Mouse (Mus musculus): ENCODE results near the gene Tsen34.
A peak's percentile ranks its signal among the peaks of the same experiment; 100 is the strongest.

Tsen34 gene

GRCm38 (mm10) chr7:3692382-3692986 lies at the start of gene Tsen34:
Gene Tsen34 (plus strand): TSS chr7:3692863.
- no peak for DNase-seq (ENCODE audit: low read depth, low spot score)

- no peak for DNase-seq (ENCODE audit: low read depth, low spot score)
These were observed 49.3 kb upstream of the Tsen34 start for GRCm38 (mm10) chr7:3643412-3643811.

GRCm38 (mm10) chr7:3643843-3644242 lies 48.8 kb upstream of the Tsen34 start:
- DNase-seq (ENCODE audit: low read depth, low spot score), result no peak

GRCm38 (mm10) chr7:3644348-3644671 lies 48.4 kb upstream of the Tsen34 start:
- DNase-seq (ENCODE audit: low read depth, low spot score), result no peak

- peak; percentile 100 for DNase-seq (ENCODE audit: low read depth, low spot score)
These were observed 47.8 kb upstream of the Tsen34 start, which contains the start of gene Cnot3 for GRCm38 (mm10) chr7:3644672-3645487. Gene Cnot3 (plus strand): TSS chr7:3645268.

- DNase-seq (ENCODE audit: low read depth, low spot score), result no peak
These were observed 47.1 kb upstream of the Tsen34 start for GRCm38 (mm10) chr7:3645488-3646025.

GRCm38 (mm10) chr7:3646188-3646587 lies 46.5 kb upstream of the Tsen34 start:
- DNase-seq (ENCODE audit: low read depth, low spot score), result no peak

- no peak for DNase-seq (ENCODE audit: low read depth, low spot score)
These were observed 46.0 kb upstream of the Tsen34 start for GRCm38 (mm10) chr7:3646641-3647040.

- no peak for DNase-seq (ENCODE audit: low read depth, low spot score)
These were observed 35.7 kb upstream of the Tsen34 start for GRCm38 (mm10) chr7:3656966-3657365.

- no peak for DNase-seq (ENCODE audit: low read depth, low spot score)
These were observed 34.1 kb upstream of the Tsen34 start for GRCm38 (mm10) chr7:3658578-3658977.

GRCm38 (mm10) chr7:3664524-3665214 lies 28.0 kb upstream of the Tsen34 start:
- no peak for DNase-seq (ENCODE audit: low read depth, low spot score)

- peak; percentile 99 for DNase-seq (ENCODE audit: low read depth, low spot score)
These were observed 27.2 kb upstream of the Tsen34 start, which contains the start of gene Leng1 for GRCm38 (mm10) chr7:3665215-3666114. Gene Leng1 (minus strand): TSS chr7:3665840.

- DNase-seq (ENCODE audit: low read depth, low spot score), result peak; percentile 87
These were observed 25.7 kb upstream of the Tsen34 start for GRCm38 (mm10) chr7:3666921-3667391.

- DNase-seq (ENCODE audit: low read depth, low spot score), result peak; percentile 88
These were observed 18.0 kb upstream of the Tsen34 start for GRCm38 (mm10) chr7:3674507-3675227.

GRCm38 (mm10) chr7:3675228-3675548 lies 17.5 kb upstream of the Tsen34 start:
- DNase-seq (ENCODE audit: low read depth, low spot score), result no peak

GRCm38 (mm10) chr7:3676371-3676770 lies 16.3 kb upstream of the Tsen34 start:
- DNase-seq (ENCODE audit: low read depth, low spot score), result no peak

- peak; percentile 30 for DNase-seq (ENCODE audit: low read depth, low spot score)
These were observed 15.3 kb upstream of the Tsen34 start, which contains the start of gene Tmc4 for GRCm38 (mm10) chr7:3677342-3677741. Gene Tmc4 (minus strand): TSS chr7:3677553.

- no peak for DNase-seq (ENCODE audit: low read depth, low spot score)
These were observed 8.6 kb upstream of the Tsen34 start for GRCm38 (mm10) chr7:3683908-3684550.

- no peak for DNase-seq (ENCODE audit: low read depth, low spot score)
These were observed 8.0 kb upstream of the Tsen34 start for GRCm38 (mm10) chr7:3684698-3685097.
